Mouse (Mus musculus): Measurements from ENCODE around the gene Car5a. TPM values are rescaled to one million over a fixed set of nuclear protein-coding genes. Genes with fewer than 3 reads are reported as not detected.

Car5a gene
- polyA plus RNA-seq, 1 experiment, result not detected

GRCm38 (mm10) chr8:121966110-121966509 lies 21.4 kb upstream of the Car5a start:
- Histone ChIP-seq H3K79me2 (ENCODE audit: control insufficient read depth, insufficient read depth) (peaks cover 84% of the 10 kb centered on the region), H3ac (ENCODE audit: control insufficient read depth, insufficient read length, low read depth) (no peak overlapping the region), H3K4me3 (ENCODE audit: insufficient read depth, poor library complexity, severe bottlenecking) (no peak overlapping the region), H3K79me3 (ENCODE audit: low read depth) (peaks cover 15% of the 10 kb centered on the region), H3K27me3 (ENCODE audit: control insufficient read depth, insufficient read depth, insufficient read length) (no peaks in the 10 kb centered on the region), H3K36me3 (ENCODE audit: control insufficient read depth, insufficient read depth) (peaks cover 4% of the 10 kb centered on the region)
- no peak for TF ChIP-seq MYOD1 (IDR thresholded peaks at IDR 0.05; ENCODE audit: control insufficient read depth, insufficient read length, low read depth)
- no peak for TF ChIP-seq USF1 (IDR thresholded peaks at IDR 0.05; ENCODE audit: low read depth)
- TF ChIP-seq FOSL1 (IDR thresholded peaks at IDR 0.05; ENCODE audit: insufficient read depth, low read length, poor library complexity, severe bottlenecking), result no peak
- no peak for TF ChIP-seq CEBPB (IDR thresholded peaks at IDR 0.05; ENCODE audit: low read depth)

GRCm38 (mm10) chr8:121964716-121965512 lies 20.2 kb upstream of the Car5a start:
- H3K4me3 ChIP-seq (ENCODE audit: insufficient read depth, poor library complexity, severe bottlenecking), result no peak overlapping the region
- H3ac ChIP-seq (ENCODE audit: control insufficient read depth, insufficient read length, low read depth), result no peak overlapping the region
- H3K36me3 ChIP-seq (ENCODE audit: control insufficient read depth, insufficient read depth), result peaks cover 9% of the 10 kb centered on the region
- H3K27me3 ChIP-seq (ENCODE audit: control insufficient read depth, insufficient read depth, insufficient read length), result no peaks in the 10 kb centered on the region
- TF ChIP-seq USF1 (IDR thresholded peaks at IDR 0.05; ENCODE audit: low read depth) (no peak), CEBPB (IDR thresholded peaks at IDR 0.05; ENCODE audit: low read depth) (no peak), FOSL1 (IDR thresholded peaks at IDR 0.05; ENCODE audit: insufficient read depth, low read length, poor library complexity, severe bottlenecking) (no peak), MAX (IDR thresholded peaks at IDR 0.05) (no peak), MYOG (IDR thresholded peaks at IDR 0.05; ENCODE audit: control insufficient read depth, extremely low read depth, insufficient read length) (no peak), MYOD1 (IDR thresholded peaks at IDR 0.05; ENCODE audit: control insufficient read depth, insufficient read length, low read depth) (no peak), CTCF (IDR thresholded peaks at IDR 0.05; ENCODE audit: control insufficient read depth, insufficient read depth, insufficient read length) (no peak)
- peaks cover 17% of the 10 kb centered on the region for H3K79me3 ChIP-seq (ENCODE audit: low read depth)
- H3K79me2 ChIP-seq (ENCODE audit: control insufficient read depth, insufficient read depth), result peaks cover 88% of the 10 kb centered on the region

GRCm38 (mm10) chr8:121962892-121963291 lies 18.2 kb upstream of the Car5a start:
- Histone ChIP-seq H3K79me2 (ENCODE audit: control insufficient read depth, insufficient read depth) (peaks cover 93% of the 10 kb centered on the region), H3ac (ENCODE audit: control insufficient read depth, insufficient read length, low read depth) (no peak overlapping the region), H3K79me3 (ENCODE audit: low read depth) (peaks cover 28% of the 10 kb centered on the region), H3K4me3 (ENCODE audit: insufficient read depth, poor library complexity, severe bottlenecking) (no peak overlapping the region), H3K27me3 (ENCODE audit: control insufficient read depth, insufficient read depth, insufficient read length) (no peaks in the 10 kb centered on the region), H3K36me3 (ENCODE audit: control insufficient read depth, insufficient read depth) (peaks cover 12% of the 10 kb centered on the region)
- no peak for TF ChIP-seq MYOD1 (IDR thresholded peaks at IDR 0.05; ENCODE audit: control insufficient read depth, insufficient read length, low read depth)
- no peak for TF ChIP-seq FOSL1 (IDR thresholded peaks at IDR 0.05; ENCODE audit: insufficient read depth, low read length, poor library complexity, severe bottlenecking)
- no peak for TF ChIP-seq CTCF (IDR thresholded peaks at IDR 0.05; ENCODE audit: control insufficient read depth, insufficient read depth, insufficient read length)
- TF ChIP-seq USF1 (IDR thresholded peaks at IDR 0.05; ENCODE audit: low read depth), result no peak
- TF ChIP-seq MYOG (IDR thresholded peaks at IDR 0.05; ENCODE audit: control insufficient read depth, extremely low read depth, insufficient read length), result no peak
- TF ChIP-seq MAX (IDR thresholded peaks at IDR 0.05), result no peak
- TF ChIP-seq CEBPB (IDR thresholded peaks at IDR 0.05; ENCODE audit: low read depth), result no peak

GRCm38 (mm10) chr8:121958395-121958794 lies 13.7 kb upstream of the Car5a start:
- Histone ChIP-seq H3K27me3 (ENCODE audit: control insufficient read depth, insufficient read depth, insufficient read length) (no peaks in the 10 kb centered on the region), H3K79me3 (ENCODE audit: low read depth) (peaks cover 47% of the 10 kb centered on the region), H3ac (ENCODE audit: control insufficient read depth, insufficient read length, low read depth) (no peak overlapping the region), H3K36me3 (ENCODE audit: control insufficient read depth, insufficient read depth) (peaks cover 29% of the 10 kb centered on the region), H3K79me2 (ENCODE audit: control insufficient read depth, insufficient read depth) (peaks cover 94% of the 10 kb centered on the region), H3K4me3 (ENCODE audit: insufficient read depth, poor library complexity, severe bottlenecking) (no peak overlapping the region)
- no peak for TF ChIP-seq MAX (IDR thresholded peaks at IDR 0.05)
- no peak for TF ChIP-seq FOSL1 (IDR thresholded peaks at IDR 0.05; ENCODE audit: insufficient read depth, low read length, poor library complexity, severe bottlenecking)
- TF ChIP-seq MYOD1 (IDR thresholded peaks at IDR 0.05; ENCODE audit: control insufficient read depth, insufficient read length, low read depth), result no peak
- no peak for TF ChIP-seq USF1 (IDR thresholded peaks at IDR 0.05; ENCODE audit: low read depth)
- TF ChIP-seq CTCF (IDR thresholded peaks at IDR 0.05; ENCODE audit: control insufficient read depth, insufficient read depth, insufficient read length), result no peak
- no peak for TF ChIP-seq MYOG (IDR thresholded peaks at IDR 0.05; ENCODE audit: control insufficient read depth, extremely low read depth, insufficient read length)
- no peak for TF ChIP-seq CEBPB (IDR thresholded peaks at IDR 0.05; ENCODE audit: low read depth)

- Histone ChIP-seq H3ac (ENCODE audit: control insufficient read depth, insufficient read length, low read depth) (no peak overlapping the region), H3K79me2 (ENCODE audit: control insufficient read depth, insufficient read depth) (peaks cover 94% of the 10 kb centered on the region), H3K36me3 (ENCODE audit: control insufficient read depth, insufficient read depth) (peaks cover 38% of the 10 kb centered on the region), H3K79me3 (ENCODE audit: low read depth) (peaks cover 65% of the 10 kb centered on the region), H3K4me3 (ENCODE audit: insufficient read depth, poor library complexity, severe bottlenecking) (no peak overlapping the region), H3K27me3 (ENCODE audit: control insufficient read depth, insufficient read depth, insufficient read length) (no peaks in the 10 kb centered on the region)
- TF ChIP-seq CTCF (IDR thresholded peaks at IDR 0.05; ENCODE audit: control insufficient read depth, insufficient read depth, insufficient read length) (no peak), MYOD1 (IDR thresholded peaks at IDR 0.05; ENCODE audit: control insufficient read depth, insufficient read length, low read depth) (no peak)
Measured at GRCm38 (mm10) chr8:121955825-121956500, 11.3 kb upstream of the Car5a start.
